Mouse (Mus musculus) testis, adult 2 months (tissue): ENCODE data around the gene Mepce.

ENCODE experiments used
- CTCF ChIP-seq: fragments of 200-500 bp; IDR thresholded peaks from 2 replicates; pipeline ENCODE4 v1.5.1; 2012; ENCODE audit warnings: low read depth, mild to moderate bottlenecking, inconsistent platforms, low read length, moderate library complexity; ENCODE audit not compliant: control insufficient read depth, insufficient read depth, insufficient replicate concordance
- POLR2A ChIP-seq: fragments of 200-500 bp; IDR thresholded peaks from 2 replicates; pipeline ENCODE4 v1.6.1; 2012; ENCODE audit warnings: low read depth, mild to moderate bottlenecking, inconsistent platforms, low read length, moderate library complexity; ENCODE audit not compliant: control insufficient read depth

DNA sequence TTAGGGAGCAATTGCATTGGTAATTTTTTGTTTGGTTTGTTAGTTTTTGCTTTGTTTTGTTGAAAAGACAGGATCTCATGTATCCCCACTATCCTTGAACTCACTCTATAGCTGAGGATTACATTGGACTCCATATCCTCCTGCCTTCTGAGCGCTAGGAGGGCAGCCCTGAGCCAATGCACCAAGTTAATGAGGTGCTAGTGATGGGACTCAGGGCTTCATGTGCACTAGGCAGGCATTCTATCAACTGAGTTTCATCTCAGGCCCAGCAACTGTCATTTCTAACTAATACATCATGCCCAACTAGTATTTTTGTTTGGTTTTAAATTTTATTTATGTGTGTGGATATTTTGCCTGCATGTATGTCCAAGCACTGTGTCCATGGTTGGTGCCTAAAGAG is 18.7 kb upstream of the Mepce start:
- TF ChIP-seq CTCF (no peak), POLR2A (no peak)
